Mouse (Mus musculus) liver, adult 2 months (tissue): Measurements from ENCODE around the gene Ntm.

Source experiments
- CTCF ChIP-seq: fragments of 200-500 bp; IDR thresholded peaks from 2 replicates; pipeline ENCODE4 v1.5.1; 2011; ENCODE audit warnings: low read depth, low read length, control low read depth
- POLR2A ChIP-seq: fragments of 200-500 bp; IDR thresholded peaks from 2 replicates; pipeline ENCODE4 v1.6.1; 2011; ENCODE audit warnings: low read length, control low read depth; ENCODE audit not compliant: insufficient read depth; ENCODE audit errors: extremely low read depth

DNA sequence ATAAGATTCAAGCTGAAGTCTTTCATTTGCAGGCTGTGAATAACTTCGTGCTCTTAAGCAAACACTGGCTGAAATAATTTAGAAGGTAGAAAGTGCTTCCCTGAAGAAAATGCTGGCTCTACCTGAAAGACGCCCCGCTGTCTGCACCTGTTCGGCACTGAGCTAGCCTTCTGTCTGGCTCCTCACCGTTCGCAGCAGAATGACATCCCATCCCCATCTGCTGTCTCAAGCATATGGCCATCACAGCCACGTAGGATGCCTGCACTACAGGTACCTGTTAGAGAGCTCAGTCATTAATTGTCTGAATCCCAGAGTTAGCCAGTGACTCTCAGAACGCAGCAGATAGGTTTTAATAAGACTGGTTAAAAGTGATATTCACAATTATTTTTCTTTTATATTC, 412.4 kb downstream of the Ntm start:
- no peak for TF ChIP-seq CTCF
- no peak for TF ChIP-seq POLR2A
